Mouse (Mus musculus) hindbrain, postnatal 0 days (tissue): ENCODE measurements at regions not wholly inside any gene's neighbourhood (a gene's known extent, or its start where the extent isn't known, plus 50 kb on each side); places are given as distances from the start of the nearest gene placed in this dataset.

Source experiments
- ATAC-seq: fragments of 200-750 bp; cut with Nextera tagmentation; 2 replicates; pipeline ENCODE4 v1.8.0; 2017; ENCODE audit warnings: mild to moderate bottlenecking, moderate TSS enrichment, moderate library complexity
- DNase-seq: peaks from one replicate; pipeline ENCODE4 v3.0.0-alpha.2; 2015; ENCODE audit warnings: low spot score
- H3K27ac ChIP-seq: fragments of 300-500 bp; sonication (generic); 2 replicates; pipeline ENCODE4 v1.5.1; 2014; ENCODE audit warnings: mild to moderate bottlenecking
- H3K27me3 ChIP-seq: fragments of 300-500 bp; sonication (generic); 2 replicates; pipeline ENCODE4 v1.6.1; 2014; ENCODE audit warnings: low read length, mixed read lengths; ENCODE audit not compliant: insufficient read depth
- H3K36me3 ChIP-seq: fragments of 300-500 bp; sonication (generic); 2 replicates; pipeline ENCODE4 v1.6.1; 2014; ENCODE audit warnings: low read length, mixed read lengths; ENCODE audit not compliant: insufficient read depth
- H3K4me1 ChIP-seq: fragments of 300-500 bp; sonication (generic); 2 replicates; pipeline ENCODE4 v1.6.1; 2014; ENCODE audit warnings: antibody characterized with exemption, low read length, mixed read lengths; ENCODE audit not compliant: insufficient read depth
- H3K4me2 ChIP-seq: fragments of 300-500 bp; sonication (generic); 2 replicates; pipeline ENCODE4 v1.6.1; 2014; ENCODE audit warnings: low read depth, mild to moderate bottlenecking, low read length, moderate library complexity, mixed read lengths
- H3K4me3 ChIP-seq: fragments of 300-500 bp; sonication (generic); 2 replicates; pipeline ENCODE4 v1.5.1; 2014; ENCODE audit warnings: low read length
- H3K9ac ChIP-seq: fragments of 300-500 bp; sonication (generic); replicated peaks from 2 replicates; pipeline ENCODE4 v1.6.1; 2014; ENCODE audit warnings: mild to moderate bottlenecking, low read length, moderate library complexity, mixed read lengths
- H3K9me3 ChIP-seq: fragments of 300-500 bp; sonication (generic); 2 replicates; pipeline ENCODE4 v1.6.1; 2016; ENCODE audit warnings: low read length, mixed read lengths
- CTCF ChIP-seq: IDR thresholded peaks from 2 replicates; pipeline ENCODE4 v1.5.1; 2016; ENCODE audit warnings: antibody characterized with exemption, control low read depth, low read depth
- WGBS: fragments of 180-500 bp; shearing (Covaris S2); extraction: QIAGEN DNeasy Blood & Tissue Kit; methylation state at CpG from one replicate; pipeline ENCODE4 v1.1.7; 2014; 5-methylcytosine and 5-hydroxymethylcytosine counted together

GRCm38 (mm10) chr17:83977725-83978124 is 130.0 kb upstream of the Haao start:
- Histone ChIP-seq H3K4me3 (no peak overlapping the region), H3K9me3 (no peaks in the 10 kb centered on the region), H3K4me2 (no peak overlapping the region), H3K4me1 (peaks cover 6% of the 10 kb centered on the region; the same call in 1 of the 2 replicates), H3K27ac (0 out of 2 replicates have a peak overlapping the region, but pooled peaks have one; percentile 2), H3K36me3 (no peaks in the 10 kb centered on the region), H3K27me3 (no peaks in the 10 kb centered on the region), H3K9ac (no peak overlapping the region)
- DNase-seq (no peak), ATAC-seq (no peak)
- WGBS = 84% methylated on average over 11 of the region's 11 CpGs
- no peak for TF ChIP-seq CTCF

GRCm38 (mm10) chr17:83975813-83976212 is 128.1 kb upstream of the Haao start:
- DNase-seq = no peak
- H3K4me2 ChIP-seq = no peak overlapping the region
- 94% methylated on average over 7 of the region's 7 CpGs for WGBS

GRCm38 (mm10) chr17:83973461-83974350 is 125.9 kb upstream of the Haao start:
- Histone ChIP-seq H3K4me2 (no peak overlapping the region), H3K27ac (no peak overlapping the region), H3K27me3 (no peaks in the 10 kb centered on the region), H3K9ac (no peak overlapping the region), H3K4me1 (peaks cover 4% of the 10 kb centered on the region; the same call in 1 of the 2 replicates), H3K4me3 (no peak overlapping the region), H3K9me3 (no peaks in the 10 kb centered on the region), H3K36me3 (no peaks in the 10 kb centered on the region)
- ATAC-seq = no peak
- WGBS = 49% methylated on average over 18 of the region's 18 CpGs
- peak; percentile 61 for TF ChIP-seq CTCF
- DNase-seq = peak; percentile 63

More at GRCm38 (mm10) chr17:83975813-83976212, 128.1 kb upstream of the Haao start:
- no peak overlapping the region for H3K4me3 ChIP-seq
- TF ChIP-seq CTCF = no peak
- no peak overlapping the region for H3K27ac ChIP-seq
- H3K4me1 ChIP-seq = peaks cover 4% of the 10 kb centered on the region; the same call in 1 of the 2 replicates
- H3K27me3 ChIP-seq = no peaks in the 10 kb centered on the region
- no peaks in the 10 kb centered on the region for H3K36me3 ChIP-seq
- H3K9me3 ChIP-seq = no peaks in the 10 kb centered on the region
- no peak overlapping the region for H3K9ac ChIP-seq
- ATAC-seq = no peak

- ATAC-seq (no peak), DNase-seq (no peak)
- no peaks in the 10 kb centered on the region for H3K9me3 ChIP-seq
- H3K27ac ChIP-seq = no peak overlapping the region
- H3K4me1 ChIP-seq = peaks cover 4% of the 10 kb centered on the region; the same call in 1 of the 2 replicates
- WGBS = 90% methylated on average over 5 of the region's 5 CpGs
- no peaks in the 10 kb centered on the region for H3K36me3 ChIP-seq
- H3K27me3 ChIP-seq = no peaks in the 10 kb centered on the region
- no peak overlapping the region for H3K9ac ChIP-seq
- H3K4me2 ChIP-seq = no peak overlapping the region
- H3K4me3 ChIP-seq = no peak overlapping the region
- TF ChIP-seq CTCF = no peak
Measured at GRCm38 (mm10) chr17:83972874-83973273, 125.1 kb upstream of the Haao start.

GRCm38 (mm10) chr17:83972470-83972869 is 124.7 kb upstream of the Haao start:
- 76% methylated on average over 4 of the region's 4 CpGs for WGBS
- Histone ChIP-seq H3K4me2 (no peak overlapping the region), H3K36me3 (no peaks in the 10 kb centered on the region), H3K4me1 (peaks cover 4% of the 10 kb centered on the region; the same call in 1 of the 2 replicates), H3K4me3 (no peak overlapping the region), H3K27me3 (no peaks in the 10 kb centered on the region), H3K27ac (no peak overlapping the region), H3K9me3 (no peaks in the 10 kb centered on the region), H3K9ac (no peak overlapping the region)
- DNase-seq (no peak), ATAC-seq (no peak)
- no peak for TF ChIP-seq CTCF

- peak; percentile 59; the same call in 1 of the 2 replicates for ATAC-seq
- TF ChIP-seq CTCF = peak; percentile 18; the same call in 1 of the 2 replicates
Measured at GRCm38 (mm10) chr17:83972026-83972425, 124.3 kb upstream of the Haao start.

GRCm38 (mm10) chr17:83969407-83969826 is 121.7 kb upstream of the Haao start:
- Histone ChIP-seq H3K9ac (no peak overlapping the region), H3K4me2 (no peak overlapping the region), H3K36me3 (no peaks in the 10 kb centered on the region), H3K27ac (no peak overlapping the region), H3K4me1 (peaks cover 4% of the 10 kb centered on the region; the same call in 1 of the 2 replicates), H3K4me3 (no peak overlapping the region), H3K9me3 (no peaks in the 10 kb centered on the region), H3K27me3 (no peaks in the 10 kb centered on the region)
- ATAC-seq (0 out of 2 replicates have a peak, but pooled peaks have one; percentile 27), DNase-seq (no peak)
- whole genome bisulfite sequencing = 35% methylated on average over 7 of the region's 7 CpGs
- no peak for TF ChIP-seq CTCF

More at GRCm38 (mm10) chr17:83972026-83972425, 124.3 kb upstream of the Haao start:
- 21% methylated on average over 5 of the region's 5 CpGs for whole genome bisulfite sequencing
- H3K9me3 ChIP-seq = no peaks in the 10 kb centered on the region
- H3K4me3 ChIP-seq = no peak overlapping the region
- H3K4me1 ChIP-seq = peaks cover 4% of the 10 kb centered on the region; the same call in 1 of the 2 replicates
- no peak overlapping the region for H3K9ac ChIP-seq
- no peaks in the 10 kb centered on the region for H3K36me3 ChIP-seq
- no peaks in the 10 kb centered on the region for H3K27me3 ChIP-seq
- no peak overlapping the region for H3K4me2 ChIP-seq
- no peak overlapping the region for H3K27ac ChIP-seq
- DNase-seq = peak; percentile 55
